Mouse (Mus musculus): Measurements from ENCODE around the gene Clip4. TPM values are rescaled to one million over a fixed set of nuclear protein-coding genes. Genes with fewer than 3 reads are reported as not detected.

The Clip4 gene
- polyA plus RNA-seq, 1 experiment from 2014 or later = 1.9 TPM

- 70% methylated on average over 5 of the region's 5 CpGs for WGBS
- no peak overlapping the region for H3K4me2 ChIP-seq (ENCODE audit: low read depth, low read length)
- 0 out of 2 replicates have a peak, but pooled peaks cover 7% of the 10 kb centered on the region for H3K4me1 ChIP-seq (ENCODE audit: control insufficient read depth, insufficient read depth, low read length)
- no peaks in the 10 kb centered on the region for H3K9me3 ChIP-seq (ENCODE audit: control insufficient read depth, low read length)
- no peak for ATAC-seq
- H3K27me3 ChIP-seq (replicated peaks; ENCODE audit: control insufficient read depth, insufficient read depth, low read length) = no peaks in the 10 kb centered on the region
- no peak overlapping the region for H3K9ac ChIP-seq (ENCODE audit: low read depth, low read length)
- no peak overlapping the region for H3K4me3 ChIP-seq (ENCODE audit: low read length)
- H3K36me3 ChIP-seq (ENCODE audit: control insufficient read depth, insufficient read depth, low read length) = no peaks in the 10 kb centered on the region
- H3K27ac ChIP-seq (ENCODE audit: low read length) = no peak overlapping the region
Observed at GRCm38 (mm10) chr17:71865437-71865836, 97.2 kb downstream of the Clip4 start.

- no peak overlapping the region for H3K27ac ChIP-seq (ENCODE audit: low read length)
- H3K4me2 ChIP-seq (ENCODE audit: low read depth, low read length) = no peak overlapping the region
- no peaks in the 10 kb centered on the region for H3K9me3 ChIP-seq (ENCODE audit: control insufficient read depth, low read length)
- ATAC-seq = no peak
- no peaks in the 10 kb centered on the region for H3K27me3 ChIP-seq (replicated peaks; ENCODE audit: control insufficient read depth, insufficient read depth, low read length)
- 0 out of 2 replicates have a peak, but pooled peaks cover 7% of the 10 kb centered on the region for H3K4me1 ChIP-seq (ENCODE audit: control insufficient read depth, insufficient read depth, low read length)
- no peak overlapping the region for H3K4me3 ChIP-seq (ENCODE audit: low read length)
- H3K9ac ChIP-seq (ENCODE audit: low read depth, low read length) = no peak overlapping the region
- no peaks in the 10 kb centered on the region for H3K36me3 ChIP-seq (ENCODE audit: control insufficient read depth, insufficient read depth, low read length)
- 93% methylated on average over 2 of the region's 2 CpGs for WGBS
Observed at GRCm38 (mm10) chr17:71867892-71868291, 99.6 kb downstream of the Clip4 start.

DNA sequence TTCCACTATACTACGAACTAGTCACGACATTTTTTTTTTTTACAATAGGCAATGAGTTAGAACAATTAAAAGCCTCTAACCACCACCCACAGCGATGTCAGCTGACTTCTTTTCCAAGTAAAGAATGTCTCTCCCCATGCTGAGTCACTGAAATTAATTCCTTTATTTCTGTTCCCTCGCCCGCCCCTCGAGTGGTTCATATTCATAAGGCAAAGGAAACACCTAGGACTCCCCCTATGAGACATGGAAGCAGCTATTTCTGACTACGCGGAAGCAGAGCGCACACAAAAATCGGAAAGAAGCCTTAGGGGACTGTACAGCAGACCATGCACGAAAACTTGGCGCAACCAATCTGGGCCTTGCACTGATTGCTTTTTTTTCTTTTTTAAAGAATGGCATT lies 100.6 kb downstream of the Clip4 start:
- WGBS = 85% methylated on average over 12 of the region's 12 CpGs

DNA sequence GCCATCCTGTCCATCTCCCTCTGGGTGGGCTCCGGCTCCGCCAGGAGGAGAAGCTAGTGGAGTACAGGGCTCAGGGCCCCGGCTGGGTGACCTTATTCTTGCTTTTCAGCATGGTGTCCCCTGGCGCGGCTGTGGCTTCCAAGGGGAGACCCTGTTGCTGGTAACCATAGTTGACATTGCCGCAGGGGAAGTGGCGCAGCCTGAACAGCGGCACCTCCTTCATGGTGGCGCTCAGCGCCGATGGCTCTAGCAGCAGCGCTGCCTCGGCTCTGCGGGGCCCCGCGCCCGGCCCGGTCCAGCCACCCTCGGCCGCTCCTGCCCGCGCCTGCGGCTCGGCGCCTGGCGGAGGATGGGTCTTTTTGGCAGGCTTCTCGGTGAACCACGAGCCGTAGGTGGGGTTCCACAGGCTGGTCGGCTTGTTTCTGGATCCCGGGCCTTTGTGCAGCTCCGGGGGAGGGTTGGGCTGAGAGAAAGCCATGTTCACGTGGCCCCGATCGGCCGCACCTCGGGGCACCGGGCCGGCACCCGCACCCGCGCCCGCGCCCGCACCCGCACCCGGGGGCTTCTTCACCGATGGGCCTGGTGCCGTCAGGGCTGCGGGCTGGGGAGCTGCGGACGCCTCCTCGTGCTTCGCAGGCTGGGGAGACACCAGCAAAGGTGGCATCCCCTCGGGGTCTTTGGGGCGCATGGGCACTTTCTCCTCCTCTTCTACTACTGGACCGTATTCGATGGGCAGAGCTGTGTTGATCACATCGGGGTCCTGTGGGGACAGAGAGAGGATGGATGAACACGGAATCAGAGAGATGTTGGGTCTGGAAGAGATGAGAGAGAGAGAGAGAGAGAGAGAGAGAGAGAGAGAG lies 101.3 kb downstream of the Clip4 start:
- H3K4me1 ChIP-seq (ENCODE audit: control insufficient read depth, insufficient read depth, low read length) = 0 out of 2 replicates have a peak, but pooled peaks cover 7% of the 10 kb centered on the region
- H3K4me3 ChIP-seq (ENCODE audit: low read length) = peak overlapping the region; percentile 56
- ATAC-seq = peak; percentile 78
- H3K4me2 ChIP-seq (ENCODE audit: low read depth, low read length) = peak overlapping the region; percentile 93
- H3K9me3 ChIP-seq (ENCODE audit: control insufficient read depth, low read length) = no peaks in the 10 kb centered on the region
- no peaks in the 10 kb centered on the region for H3K27me3 ChIP-seq (replicated peaks; ENCODE audit: control insufficient read depth, insufficient read depth, low read length)
- no peak overlapping the region for H3K27ac ChIP-seq (ENCODE audit: low read length)
- no peaks in the 10 kb centered on the region for H3K36me3 ChIP-seq (ENCODE audit: control insufficient read depth, insufficient read depth, low read length)
- WGBS = 6% methylated on average over 60 of the region's 60 CpGs
- peak overlapping the region; percentile 69 for H3K9ac ChIP-seq (ENCODE audit: low read depth, low read length)

More for the DNA sequence above, 100.6 kb downstream of the Clip4 start:
- no peak overlapping the region for H3K27ac ChIP-seq (ENCODE audit: low read length)
- no peak overlapping the region for H3K9ac ChIP-seq (ENCODE audit: low read depth, low read length)
- H3K36me3 ChIP-seq (ENCODE audit: control insufficient read depth, insufficient read depth, low read length) = no peaks in the 10 kb centered on the region
- H3K4me2 ChIP-seq (ENCODE audit: low read depth, low read length) = no peak overlapping the region
- ATAC-seq = no peak
- 0 out of 2 replicates have a peak, but pooled peaks cover 7% of the 10 kb centered on the region for H3K4me1 ChIP-seq (ENCODE audit: control insufficient read depth, insufficient read depth, low read length)
- no peak overlapping the region for H3K4me3 ChIP-seq (ENCODE audit: low read length)
- H3K27me3 ChIP-seq (replicated peaks; ENCODE audit: control insufficient read depth, insufficient read depth, low read length) = no peaks in the 10 kb centered on the region
- H3K9me3 ChIP-seq (ENCODE audit: control insufficient read depth, low read length) = no peaks in the 10 kb centered on the region

DNA sequence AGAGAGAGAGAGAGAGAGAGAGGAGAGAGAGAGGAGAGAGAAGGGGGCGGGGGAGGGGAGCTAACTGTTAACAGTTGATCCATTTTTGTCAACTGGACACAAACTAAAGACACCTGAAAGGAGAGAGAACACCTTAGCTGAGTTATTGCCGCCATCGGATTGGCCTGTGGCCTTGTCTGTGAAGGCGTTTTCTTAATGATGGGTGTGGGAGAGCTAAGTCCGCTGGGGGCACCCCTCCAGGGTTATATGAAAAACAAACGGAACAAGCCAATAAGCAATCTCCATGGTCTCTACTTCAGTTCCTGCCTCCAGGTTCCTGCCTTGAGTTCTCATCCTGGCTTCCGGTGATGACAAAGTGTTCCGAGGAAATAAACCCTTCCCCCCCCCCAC lies 102.0 kb downstream of the Clip4 start:
- H3K27me3 ChIP-seq (replicated peaks; ENCODE audit: control insufficient read depth, insufficient read depth, low read length) = no peaks in the 10 kb centered on the region
- 0 out of 2 replicates have a peak, but pooled peaks cover 7% of the 10 kb centered on the region for H3K4me1 ChIP-seq (ENCODE audit: control insufficient read depth, insufficient read depth, low read length)
- no peak overlapping the region for H3K27ac ChIP-seq (ENCODE audit: low read length)
- no peaks in the 10 kb centered on the region for H3K36me3 ChIP-seq (ENCODE audit: control insufficient read depth, insufficient read depth, low read length)
- H3K9me3 ChIP-seq (ENCODE audit: control insufficient read depth, low read length) = no peaks in the 10 kb centered on the region
- 88% methylated on average over 8 of the region's 8 CpGs for WGBS
- ATAC-seq = no peak
- no peak overlapping the region for H3K4me2 ChIP-seq (ENCODE audit: low read depth, low read length)
- H3K4me3 ChIP-seq (ENCODE audit: low read length) = no peak overlapping the region
- no peak overlapping the region for H3K9ac ChIP-seq (ENCODE audit: low read depth, low read length)

DNA sequence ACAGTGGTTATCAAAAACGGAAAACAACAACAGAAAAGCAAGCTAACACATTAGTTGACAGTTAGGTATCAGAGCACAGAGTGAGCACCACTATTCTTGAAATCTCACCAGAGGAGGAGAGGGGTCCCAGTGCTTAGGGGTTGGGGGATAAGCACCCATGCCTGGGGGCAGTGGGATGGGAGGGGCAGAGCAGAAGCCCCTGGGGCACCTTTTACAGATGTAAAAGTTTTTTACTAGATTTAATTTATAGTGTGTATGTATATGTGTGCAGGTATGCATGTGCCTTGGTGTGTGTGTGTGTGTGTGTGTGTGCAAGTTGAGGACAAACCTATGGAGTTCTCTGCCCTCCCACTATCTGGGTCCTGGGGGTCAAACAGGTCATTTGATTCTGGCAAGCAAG lies 102.4 kb downstream of the Clip4 start:
- Histone ChIP-seq H3K4me2 (ENCODE audit: low read depth, low read length) (no peak overlapping the region), H3K27ac (ENCODE audit: low read length) (no peak overlapping the region), H3K4me3 (ENCODE audit: low read length) (no peak overlapping the region), H3K36me3 (ENCODE audit: control insufficient read depth, insufficient read depth, low read length) (no peaks in the 10 kb centered on the region), H3K9ac (ENCODE audit: low read depth, low read length) (no peak overlapping the region), H3K4me1 (ENCODE audit: control insufficient read depth, insufficient read depth, low read length) (0 out of 2 replicates have a peak, but pooled peaks cover 7% of the 10 kb centered on the region), H3K27me3 (replicated peaks; ENCODE audit: control insufficient read depth, insufficient read depth, low read length) (no peaks in the 10 kb centered on the region), H3K9me3 (ENCODE audit: control insufficient read depth, low read length) (no peaks in the 10 kb centered on the region)
- WGBS = 87% methylated on average over 1 of the region's 1 CpGs
- no peak for ATAC-seq

DNA sequence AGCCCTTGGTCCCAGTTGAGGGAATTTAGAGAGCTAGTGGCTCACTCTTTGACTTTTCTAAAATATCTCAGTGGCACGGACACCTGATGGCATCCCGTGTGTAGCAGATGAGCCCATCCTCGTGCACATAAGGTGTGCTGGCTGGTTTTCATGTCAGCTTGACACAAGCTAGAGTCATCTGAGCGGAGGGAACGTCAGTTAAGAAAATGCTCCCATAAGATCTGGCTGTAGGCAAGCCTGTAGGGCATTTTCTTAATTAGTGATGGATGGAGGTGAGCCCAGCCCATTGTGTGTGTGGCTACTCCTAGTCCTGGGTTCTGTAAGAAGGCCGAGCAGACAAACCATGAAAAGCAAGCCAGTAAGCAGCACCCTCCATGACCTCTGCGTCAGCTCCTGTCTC lies 103.7 kb downstream of the Clip4 start:
- H3K36me3 ChIP-seq (ENCODE audit: control insufficient read depth, insufficient read depth, low read length) = no peaks in the 10 kb centered on the region
- 0 out of 2 replicates have a peak, but pooled peaks cover 7% of the 10 kb centered on the region for H3K4me1 ChIP-seq (ENCODE audit: control insufficient read depth, insufficient read depth, low read length)
- no peaks in the 10 kb centered on the region for H3K9me3 ChIP-seq (ENCODE audit: control insufficient read depth, low read length)
- H3K9ac ChIP-seq (ENCODE audit: low read depth, low read length) = no peak overlapping the region
- no peak overlapping the region for H3K27ac ChIP-seq (ENCODE audit: low read length)
- H3K4me3 ChIP-seq (ENCODE audit: low read length) = no peak overlapping the region
- H3K27me3 ChIP-seq (replicated peaks; ENCODE audit: control insufficient read depth, insufficient read depth, low read length) = no peaks in the 10 kb centered on the region
- WGBS = 80% methylated on average over 7 of the region's 7 CpGs
- ATAC-seq = no peak
- H3K4me2 ChIP-seq (ENCODE audit: low read depth, low read length) = no peak overlapping the region

DNA sequence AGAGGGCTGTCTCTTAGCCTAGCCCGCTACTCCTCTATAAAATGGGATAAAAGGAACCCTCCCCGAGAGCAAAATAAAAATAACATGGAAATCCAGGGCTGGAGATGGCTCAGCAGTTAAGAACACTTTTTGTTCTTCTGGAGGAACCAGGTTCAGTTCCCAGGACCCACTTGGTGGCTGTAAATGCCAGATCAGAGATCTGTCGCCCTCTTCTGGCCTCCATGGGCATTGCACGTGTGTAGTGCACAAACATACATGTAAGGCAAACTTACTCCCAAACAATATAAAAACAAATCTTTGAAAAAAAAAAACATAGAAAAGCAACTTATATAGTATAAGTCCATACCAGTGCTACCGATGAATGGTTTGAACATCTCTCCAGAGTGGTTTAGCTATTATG lies 104.7 kb downstream of the Clip4 start:
- H3K4me3 ChIP-seq (ENCODE audit: low read length) = no peak overlapping the region
- 0 out of 2 replicates have a peak, but pooled peaks cover 7% of the 10 kb centered on the region for H3K4me1 ChIP-seq (ENCODE audit: control insufficient read depth, insufficient read depth, low read length)
- ATAC-seq = no peak
- no peaks in the 10 kb centered on the region for H3K9me3 ChIP-seq (ENCODE audit: control insufficient read depth, low read length)
- H3K9ac ChIP-seq (ENCODE audit: low read depth, low read length) = no peak overlapping the region
- 68% methylated on average over 5 of the region's 5 CpGs for WGBS
- H3K36me3 ChIP-seq (ENCODE audit: control insufficient read depth, insufficient read depth, low read length) = no peaks in the 10 kb centered on the region
- no peak overlapping the region for H3K27ac ChIP-seq (ENCODE audit: low read length)
- H3K4me2 ChIP-seq (ENCODE audit: low read depth, low read length) = no peak overlapping the region
- H3K27me3 ChIP-seq (replicated peaks; ENCODE audit: control insufficient read depth, insufficient read depth, low read length) = no peaks in the 10 kb centered on the region

- 37% methylated on average over 6 of the region's 6 CpGs for WGBS
- Histone ChIP-seq H3K27ac (ENCODE audit: low read length) (no peak overlapping the region), H3K9me3 (ENCODE audit: control insufficient read depth, low read length) (no peaks in the 10 kb centered on the region), H3K9ac (ENCODE audit: low read depth, low read length) (no peak overlapping the region), H3K4me2 (ENCODE audit: low read depth, low read length) (no peak overlapping the region), H3K27me3 (replicated peaks; ENCODE audit: control insufficient read depth, insufficient read depth, low read length) (no peaks in the 10 kb centered on the region), H3K4me3 (ENCODE audit: low read length) (no peak overlapping the region), H3K4me1 (ENCODE audit: control insufficient read depth, insufficient read depth, low read length) (0 out of 2 replicates have a peak, but pooled peaks cover 7% of the 10 kb centered on the region), H3K36me3 (ENCODE audit: control insufficient read depth, insufficient read depth, low read length) (no peaks in the 10 kb centered on the region)
- no peak for ATAC-seq
Observed at GRCm38 (mm10) chr17:71874077-71874476, 105.8 kb downstream of the Clip4 start.

Measured in intestine, embryonic 16.5 days (tissue).